Mouse (Mus musculus): ENCODE data around the gene Tas2r102. TPM values are rescaled to one million over a fixed set of nuclear protein-coding genes. Genes with fewer than 3 reads are reported as not detected.

Tas2r102 gene
- polyA plus RNA-seq (2012; rRNA removed) = not detected in 2 replicates

DNA sequence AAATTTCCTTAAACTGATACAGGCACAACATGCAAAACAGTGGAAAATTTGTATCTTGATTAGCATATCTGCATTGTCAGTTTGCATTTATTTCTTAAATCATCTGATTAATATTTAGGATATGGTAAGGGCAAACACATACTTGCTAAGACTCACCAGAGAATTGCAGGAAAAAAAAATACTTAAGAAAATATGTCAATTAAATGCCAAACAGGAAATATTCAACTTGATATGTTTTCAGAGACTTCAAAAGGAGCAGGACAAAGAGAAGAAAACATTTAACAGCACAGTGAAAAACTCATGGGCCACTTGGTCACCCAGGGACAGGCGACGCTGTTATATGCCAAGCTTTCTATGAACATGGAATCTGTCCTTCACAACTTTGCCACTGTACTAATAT, at the start of gene Tas2r102:
Tas2r102 (plus strand) TSS at position 301 of the 400 bp plus-strand sequence.
- Histone ChIP-seq H3K4me3 (ENCODE audit: control insufficient read depth, insufficient read depth, low read length) (no peak within 1 kb of the TSS), H3K36me3 (ENCODE audit: control insufficient read depth, insufficient read depth, low read length) (no peaks in the 10 kb centered on the region), H3K27me3 (ENCODE audit: control insufficient read depth, insufficient read depth, low read length) (no peaks in the 10 kb centered on the region), H3K27ac (ENCODE audit: control insufficient read depth, insufficient read depth, low read length) (no peak within 1 kb of the TSS), H3K4me1 (replicated peaks; ENCODE audit: control insufficient read depth, insufficient read depth, low read length) (no peaks in the 10 kb centered on the region)
- no peak for DNase-seq
- 99% methylated on average over 2 of the region's 2 CpGs for WGBS
- TF ChIP-seq CTCF (IDR thresholded peaks at IDR 0.05; ENCODE audit: borderline replicate concordance, control insufficient read depth, extremely low read depth, insufficient read depth, low read length, poor library complexity) (no peak), POLR2A (IDR thresholded peaks at IDR 0.05; ENCODE audit: control insufficient read depth, extremely low read depth, insufficient read depth, low read length, poor library complexity) (no peak)

DNA sequence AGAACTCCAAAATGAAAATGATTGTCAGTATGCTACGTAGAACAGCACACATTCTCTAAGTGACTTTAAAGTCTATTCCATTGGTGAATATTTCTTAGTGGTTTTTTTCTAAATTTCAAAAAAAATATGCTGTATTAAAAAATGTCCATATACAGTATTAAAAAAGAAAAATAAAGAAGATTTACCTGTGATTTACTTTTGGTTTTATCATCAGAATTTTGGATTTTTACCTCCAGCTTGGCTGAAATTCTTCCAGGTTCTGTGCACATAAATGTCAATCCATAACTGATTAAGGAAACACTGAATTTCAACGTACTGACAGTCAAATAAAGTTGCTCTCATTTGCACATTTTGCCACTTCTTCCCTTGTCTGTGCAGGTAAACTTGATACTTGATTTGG, 24.0 kb upstream of the Tas2r102 start, which contains the start of gene Tas2r115:
Tas2r115 (minus strand) TSS at position 101 of the 400 bp plus-strand sequence.
- Histone ChIP-seq H3K4me3 (ENCODE audit: control insufficient read depth, insufficient read depth, low read length) (no peak within 1 kb of the TSS), H3K36me3 (ENCODE audit: control insufficient read depth, insufficient read depth, low read length) (no peaks in the 10 kb centered on the region), H3K27me3 (ENCODE audit: control insufficient read depth, insufficient read depth, low read length) (no peaks in the 10 kb centered on the region), H3K4me1 (replicated peaks; ENCODE audit: control insufficient read depth, insufficient read depth, low read length) (no peaks in the 10 kb centered on the region), H3K27ac (ENCODE audit: control insufficient read depth, insufficient read depth, low read length) (no peak within 1 kb of the TSS)
- 76% methylated on average over 2 of the region's 2 CpGs for WGBS
- DNase-seq = no peak
- TF ChIP-seq POLR2A (IDR thresholded peaks at IDR 0.05; ENCODE audit: control insufficient read depth, extremely low read depth, insufficient read depth, low read length, poor library complexity) (no peak), CTCF (IDR thresholded peaks at IDR 0.05; ENCODE audit: borderline replicate concordance, control insufficient read depth, extremely low read depth, insufficient read depth, low read length, poor library complexity) (no peak)

DNA sequence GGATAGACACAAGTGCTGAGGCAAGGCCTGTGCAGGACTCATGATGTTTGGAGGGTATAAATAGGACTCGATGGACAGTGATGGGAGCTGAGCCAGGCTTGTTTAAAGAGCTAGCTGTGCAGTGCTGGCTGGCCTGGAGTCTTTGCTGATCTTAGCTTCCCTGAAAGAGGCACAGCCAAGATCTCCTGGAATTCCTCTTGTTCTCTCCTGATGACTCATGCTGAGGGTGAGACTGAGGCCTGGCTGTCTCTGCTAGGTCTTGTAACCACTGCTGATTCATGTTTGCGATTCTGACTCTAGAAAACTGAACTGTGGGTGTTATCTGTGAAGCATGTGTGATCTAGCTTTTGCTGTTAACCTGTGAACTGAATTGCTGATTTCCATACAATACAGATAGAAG, 11.7 kb upstream of the Tas2r102 start:
- Histone ChIP-seq H3K27ac (ENCODE audit: control insufficient read depth, insufficient read depth, low read length) (no peak overlapping the region), H3K4me1 (replicated peaks; ENCODE audit: control insufficient read depth, insufficient read depth, low read length) (no peaks in the 10 kb centered on the region), H3K36me3 (ENCODE audit: control insufficient read depth, insufficient read depth, low read length) (no peaks in the 10 kb centered on the region), H3K27me3 (ENCODE audit: control insufficient read depth, insufficient read depth, low read length) (no peaks in the 10 kb centered on the region), H3K4me3 (ENCODE audit: control insufficient read depth, insufficient read depth, low read length) (no peak overlapping the region)
- TF ChIP-seq POLR2A (IDR thresholded peaks at IDR 0.05; ENCODE audit: control insufficient read depth, extremely low read depth, insufficient read depth, low read length, poor library complexity) (no peak), CTCF (IDR thresholded peaks at IDR 0.05; ENCODE audit: borderline replicate concordance, control insufficient read depth, extremely low read depth, insufficient read depth, low read length, poor library complexity) (no peak)
- no peak for DNase-seq
- WGBS = 92% methylated on average over 2 of the region's 2 CpGs

- Histone ChIP-seq H3K4me3 (ENCODE audit: control insufficient read depth, insufficient read depth, low read length) (no peak within 1 kb of the TSS), H3K4me1 (replicated peaks; ENCODE audit: control insufficient read depth, insufficient read depth, low read length) (no peaks in the 10 kb centered on the region), H3K27me3 (ENCODE audit: control insufficient read depth, insufficient read depth, low read length) (no peaks in the 10 kb centered on the region), H3K27ac (ENCODE audit: control insufficient read depth, insufficient read depth, low read length) (no peak within 1 kb of the TSS), H3K36me3 (ENCODE audit: control insufficient read depth, insufficient read depth, low read length) (no peaks in the 10 kb centered on the region)
- no peak for TF ChIP-seq CTCF (IDR thresholded peaks at IDR 0.05; ENCODE audit: borderline replicate concordance, control insufficient read depth, extremely low read depth, insufficient read depth, low read length, poor library complexity)
- TF ChIP-seq POLR2A (IDR thresholded peaks at IDR 0.05; ENCODE audit: control insufficient read depth, extremely low read depth, insufficient read depth, low read length, poor library complexity) = no peak
- no peak for DNase-seq
- 89% methylated on average over 1 of the region's 1 CpGs for WGBS
These were observed 7.5 kb upstream of the Tas2r102 start, which contains the start of gene Tas2r124 for GRCm38 (mm10) chr6:132754430-132754829. Gene Tas2r124, plus strand, starts transcription at chr6:132754730.

GRCm38 (mm10) chr6:132778062-132778461, 16.1 kb downstream of the Tas2r102 start, which contains the start of gene Tas2r136:
Gene Tas2r136, minus strand, starts transcription at chr6:132778162.
- TF ChIP-seq CTCF (IDR thresholded peaks at IDR 0.05; ENCODE audit: borderline replicate concordance, control insufficient read depth, extremely low read depth, insufficient read depth, low read length, poor library complexity) = no peak
- TF ChIP-seq POLR2A (IDR thresholded peaks at IDR 0.05; ENCODE audit: control insufficient read depth, extremely low read depth, insufficient read depth, low read length, poor library complexity) = no peak
- H3K36me3 ChIP-seq (ENCODE audit: control insufficient read depth, insufficient read depth, low read length) = no peaks in the 10 kb centered on the region
- H3K27me3 ChIP-seq (ENCODE audit: control insufficient read depth, insufficient read depth, low read length) = no peaks in the 10 kb centered on the region
- no peak within 1 kb of the TSS for H3K27ac ChIP-seq (ENCODE audit: control insufficient read depth, insufficient read depth, low read length)
- no peaks in the 10 kb centered on the region for H3K4me1 ChIP-seq (replicated peaks; ENCODE audit: control insufficient read depth, insufficient read depth, low read length)
- no peak for DNase-seq
- H3K4me3 ChIP-seq (ENCODE audit: control insufficient read depth, insufficient read depth, low read length) = no peak within 1 kb of the TSS

GRCm38 (mm10) chr6:132795393-132795792, 33.5 kb downstream of the Tas2r102 start:
- 50% methylated on average over 1 of the region's 1 CpGs for WGBS
- Histone ChIP-seq H3K4me1 (replicated peaks; ENCODE audit: control insufficient read depth, insufficient read depth, low read length) (no peaks in the 10 kb centered on the region), H3K4me3 (ENCODE audit: control insufficient read depth, insufficient read depth, low read length) (no peak overlapping the region), H3K27ac (ENCODE audit: control insufficient read depth, insufficient read depth, low read length) (no peak overlapping the region), H3K27me3 (ENCODE audit: control insufficient read depth, insufficient read depth, low read length) (no peaks in the 10 kb centered on the region), H3K36me3 (ENCODE audit: control insufficient read depth, insufficient read depth, low read length) (no peaks in the 10 kb centered on the region)
- TF ChIP-seq POLR2A (IDR thresholded peaks at IDR 0.05; ENCODE audit: control insufficient read depth, extremely low read depth, insufficient read depth, low read length, poor library complexity) = no peak
- TF ChIP-seq CTCF (IDR thresholded peaks at IDR 0.05; ENCODE audit: borderline replicate concordance, control insufficient read depth, extremely low read depth, insufficient read depth, low read length, poor library complexity) = no peak
- no peak for DNase-seq

- no peak for TF ChIP-seq POLR2A (IDR thresholded peaks at IDR 0.05; ENCODE audit: control insufficient read depth, extremely low read depth, insufficient read depth, low read length, poor library complexity)
- TF ChIP-seq CTCF (IDR thresholded peaks at IDR 0.05; ENCODE audit: borderline replicate concordance, control insufficient read depth, extremely low read depth, insufficient read depth, low read length, poor library complexity) = no peak
- Histone ChIP-seq H3K36me3 (ENCODE audit: control insufficient read depth, insufficient read depth, low read length) (no peaks in the 10 kb centered on the region), H3K4me1 (replicated peaks; ENCODE audit: control insufficient read depth, insufficient read depth, low read length) (no peaks in the 10 kb centered on the region), H3K27ac (ENCODE audit: control insufficient read depth, insufficient read depth, low read length) (no peak within 1 kb of the TSS), H3K4me3 (ENCODE audit: control insufficient read depth, insufficient read depth, low read length) (no peak within 1 kb of the TSS), H3K27me3 (ENCODE audit: control insufficient read depth, insufficient read depth, low read length) (no peaks in the 10 kb centered on the region)
- WGBS = 84% methylated on average over 1 of the region's 1 CpGs
- DNase-seq = no peak
These were observed 40.6 kb downstream of the Tas2r102 start, which contains the start of gene Tas2r117 for GRCm38 (mm10) chr6:132802518-132802917. Gene Tas2r117, plus strand, starts transcription at chr6:132802818.

Other genes starting within 250 kb of the Tas2r102 start
- 0.15 TPM in 1 of 2 replicates, not detected in the other for gene Prh1, start 192.3 kb upstream of the Tas2r102 start, polyA plus RNA-seq (2012; rRNA removed)
- gene Prp2, start 166.2 kb upstream of the Tas2r102 start, polyA plus RNA-seq (2012; rRNA removed) = not detected in 2 replicates
- gene A630073D07Rik, start 110.6 kb upstream of the Tas2r102 start, polyA plus RNA-seq (2012; rRNA removed) = 0.36 TPM in 1 of 2 replicates, not detected in the other
- not detected in 2 replicates for gene Tas2r120, start 105.2 kb upstream of the Tas2r102 start, polyA plus RNA-seq (2012; rRNA removed)
- not detected in 2 replicates for gene Tas2r121, start 61.1 kb upstream of the Tas2r102 start, polyA plus RNA-seq (2012; rRNA removed)
- not detected in 2 replicates for gene Tas2r122, start 50.2 kb upstream of the Tas2r102 start, polyA plus RNA-seq (2012; rRNA removed)
- gene Tas2r115, start 24.1 kb upstream of the Tas2r102 start, polyA plus RNA-seq (2012; rRNA removed) = not detected in 2 replicates
- gene Tas2r124, start 7.4 kb upstream of the Tas2r102 start, polyA plus RNA-seq (2012; rRNA removed) = not detected in 2 replicates
- gene Tas2r136, start 16.0 kb downstream of the Tas2r102 start, polyA plus RNA-seq (2012; rRNA removed) = not detected in 2 replicates
- gene Tas2r117, start 40.7 kb downstream of the Tas2r102 start, polyA plus RNA-seq (2012; rRNA removed) = 0.11 TPM in 1 of 2 replicates, not detected in the other
- not detected in 2 replicates for gene Tas2r123, start 85.0 kb downstream of the Tas2r102 start, polyA plus RNA-seq (2012; rRNA removed)
- not detected in 2 replicates for gene Tas2r116, start 93.3 kb downstream of the Tas2r102 start, polyA plus RNA-seq (2012; rRNA removed)
- gene Tas2r110, start 105.9 kb downstream of the Tas2r102 start, polyA plus RNA-seq (2012; rRNA removed) = not detected in 2 replicates
- gene Tas2r113, start 130.9 kb downstream of the Tas2r102 start, polyA plus RNA-seq (2012; rRNA removed) = not detected in 2 replicates
- gene Tas2r125, start 147.5 kb downstream of the Tas2r102 start, polyA plus RNA-seq (2012; rRNA removed) = not detected in 2 replicates
- gene Tas2r129, start 189.0 kb downstream of the Tas2r102 start, polyA plus RNA-seq (2012; rRNA removed) = not detected in 2 replicates
- gene Tas2r131, start 195.8 kb downstream of the Tas2r102 start, polyA plus RNA-seq (2012; rRNA removed) = not detected in 2 replicates
- not detected in 2 replicates for gene Tas2r109, start 218.8 kb downstream of the Tas2r102 start, polyA plus RNA-seq (2012; rRNA removed)